ENCODE assay signal across 8 mouse cellular contexts in genomic region chr13:49341012-49341830, GRCm38 (mm10). TPM values are rescaled to one million over a fixed set of nuclear protein-coding genes. Genes with fewer than 3 reads are reported as not detected.
DNase-seq lines count a peak whose midpoint lies in the region; ATAC-seq and TF ChIP-seq lines count a peak whose summit lies in the region.

Gene Bicd2, plus strand, starts transcription at chr13:49341585.

- H3K4me3 ChIP-seq in bone marrow, adult 2 months (replicated peaks; ENCODE audit: control insufficient read depth, low read depth, low read length), result peak within 1 kb of the TSS; percentile 83
- peak within 1 kb of the TSS; percentile 96 for H3K4me3 ChIP-seq in embryonic facial prominence, embryonic 15.5 days (replicated peaks)
- peak within 1 kb of the TSS; percentile 93 for H3K4me3 ChIP-seq in limb, embryonic 14.5 days (replicated peaks; ENCODE audit: low read length)
- peak within 1 kb of the TSS; percentile 90 for H3K4me3 ChIP-seq in midbrain, postnatal 0 days (ENCODE audit: low read depth, low read length)

- no peaks in the 10 kb centered on the region for H3K27me3 ChIP-seq in embryonic facial prominence, embryonic 15.5 days
- no peaks in the 10 kb centered on the region for H3K27me3 ChIP-seq in limb, embryonic 14.5 days (ENCODE audit: control insufficient read depth, insufficient read depth, low read length)
- H3K27me3 ChIP-seq in midbrain, postnatal 0 days (ENCODE audit: insufficient read depth, low read length), result no peaks in the 10 kb centered on the region

- no peaks in the 10 kb centered on the region for H3K36me3 ChIP-seq in embryonic facial prominence, embryonic 15.5 days
- no peaks in the 10 kb centered on the region for H3K36me3 ChIP-seq in limb, embryonic 14.5 days (ENCODE audit: control insufficient read depth, insufficient read depth, low read length)
- H3K36me3 ChIP-seq in midbrain, postnatal 0 days (ENCODE audit: insufficient read depth, low read length), result no peaks in the 10 kb centered on the region

- H3K4me1 ChIP-seq in bone marrow, adult 2 months (ENCODE audit: control insufficient read depth, insufficient read depth, low read length), result peaks cover 6% of the 10 kb centered on the region
- peaks cover 42% of the 10 kb centered on the region for H3K4me1 ChIP-seq in embryonic facial prominence, embryonic 15.5 days
- peaks cover 28% of the 10 kb centered on the region for H3K4me1 ChIP-seq in limb, embryonic 14.5 days (ENCODE audit: control insufficient read depth, insufficient read depth, low read length)
- peaks cover 16% of the 10 kb centered on the region; the same call in 1 of the 2 replicates for H3K4me1 ChIP-seq in midbrain, postnatal 0 days (ENCODE audit: insufficient read depth, low read length)

- WGBS in bone marrow, adult 2 months, result under 1% methylated on average over 74 of the region's 74 CpGs
- under 1% methylated on average over 74 of the region's 74 CpGs for WGBS in embryonic facial prominence, embryonic 15.5 days
- WGBS in limb, embryonic 14.5 days, result 1% methylated on average over 67 of the region's 74 CpGs
- under 1% methylated on average over 66 of the region's 74 CpGs for WGBS in midbrain, postnatal 0 days

- TF ChIP-seq CTCF in bone marrow, adult 2 months (IDR thresholded peaks at IDR 0.05; ENCODE audit: control insufficient read depth, insufficient read depth, low read length), result peak; percentile 3; the same call in 1 of the 2 replicates
- peak; percentile 46 for TF ChIP-seq CTCF in midbrain, postnatal 0 days (IDR thresholded peaks at IDR 0.05)

- TF ChIP-seq POLR2A in bone marrow, adult 2 months (IDR thresholded peaks at IDR 0.05; ENCODE audit: borderline replicate concordance, control insufficient read depth, low read depth, low read length), result peak; percentile 41; the same call in 1 of the 2 replicates
- TF ChIP-seq POLR2A in limb, embryonic 14.5 days (IDR thresholded peaks at IDR 0.05; ENCODE audit: borderline replicate concordance, extremely low read depth, insufficient read depth, insufficient read length), result 0 out of 2 replicates have a peak, but pooled peaks have one; percentile 49

- DNase-seq in 416B (ENCODE audit: low read depth), result peak; percentile 99
- DNase-seq in heart, adult 8-10 months (ENCODE audit: low spot score), result peak; percentile 97
- peak; percentile 98 for DNase-seq in kidney, adult 9 months
- DNase-seq in limb, embryonic 14.5 days (ENCODE audit: low spot score), result peak; percentile 99
- DNase-seq in midbrain, postnatal 0 days (ENCODE audit: low spot score), result peak; percentile 100
- peak; percentile 89 to 94 for DNase-seq in spleen, postnatal 14 days (ENCODE audit: low spot score in 2 of 2)

- ATAC-seq in embryonic facial prominence, embryonic 15.5 days (ENCODE audit: insufficient number of reproducible peaks, low FRiP score, low TSS enrichment, low read depth), result peak; percentile 99
- peak; percentile 99 for ATAC-seq in limb, embryonic 14.5 days (ENCODE audit: low FRiP score, low read depth)
- peak; percentile 99 for ATAC-seq in midbrain, postnatal 0 days (ENCODE audit: low FRiP score)

- H3K9ac ChIP-seq in embryonic facial prominence, embryonic 15.5 days, result peak within 1 kb of the TSS; percentile 97
- H3K9ac ChIP-seq in limb, embryonic 14.5 days (ENCODE audit: low read depth, low read length, severe bottlenecking), result peak within 1 kb of the TSS; percentile 93
- H3K9ac ChIP-seq in midbrain, postnatal 0 days (replicated peaks; ENCODE audit: low read length, poor library complexity, severe bottlenecking), result peak within 1 kb of the TSS; percentile 87

- H3K9me3 ChIP-seq in embryonic facial prominence, embryonic 15.5 days (replicated peaks), result no peaks in the 10 kb centered on the region
- no peaks in the 10 kb centered on the region for H3K9me3 ChIP-seq in limb, embryonic 14.5 days (ENCODE audit: control insufficient read depth, low read length)
- no peaks in the 10 kb centered on the region for H3K9me3 ChIP-seq in midbrain, postnatal 0 days (ENCODE audit: low read length)

- peak within 1 kb of the TSS; percentile 72 for H3K27ac ChIP-seq in bone marrow, adult 2 months (ENCODE audit: control insufficient read depth, insufficient read depth, low read depth, low read length, poor library complexity)
- peak within 1 kb of the TSS; percentile 86 for H3K27ac ChIP-seq in embryonic facial prominence, embryonic 15.5 days (replicated peaks)
- peak within 1 kb of the TSS; percentile 71 for H3K27ac ChIP-seq in limb, embryonic 14.5 days (replicated peaks; ENCODE audit: low read depth, low read length)
- peak within 1 kb of the TSS; percentile 88 for H3K27ac ChIP-seq in midbrain, postnatal 0 days (ENCODE audit: low read depth, low read length)

- H3K4me2 ChIP-seq in embryonic facial prominence, embryonic 15.5 days (replicated peaks), result peak within 1 kb of the TSS; percentile 76
- H3K4me2 ChIP-seq in limb, embryonic 14.5 days (replicated peaks; ENCODE audit: low read depth, low read length, severe bottlenecking), result peak within 1 kb of the TSS; percentile 88
- peak within 1 kb of the TSS; percentile 93 for H3K4me2 ChIP-seq in midbrain, postnatal 0 days (ENCODE audit: low read depth, low read length, poor library complexity, severe bottlenecking)

RNA-seq across cellular contexts. Expression of gene Bicd2, which starts in this region (rescaled TPM):
- polyA plus RNA-seq in bone marrow, adult 2 months (2011; ENCODE audit: insufficient read depth, insufficient read length, low replicate concordance, missing spikeins), result 12.1 and 23.2 TPM in 2 replicates
- 36.0 and 38.7 TPM in 2 replicates for polyA plus RNA-seq in embryonic facial prominence, embryonic 15.5 days (2015; fragmentation: Nextera tagmentation; extraction: Ambion mirVana)
- total RNA-seq in heart, adult 8-10 months (2022), result 10 to 100 TPM; 67.9 to 79.2 (median 73.3) TPM
- 30.5 and 30.7 TPM in 2 replicates for polyA plus RNA-seq in limb, embryonic 14.5 days (2012; rRNA removed)
- polyA plus RNA-seq in limb, embryonic 14.5 days (2014; fragmentation: Nextera tagmentation; extraction: Ambion mirVana), result 30.8 and 34.1 TPM in 2 replicates
- 49.3 and 50.4 TPM in 2 replicates for total RNA-seq in midbrain, postnatal 0 days (2014; rRNA removed)
- 24.0 and 24.1 TPM in 2 replicates for polyA plus RNA-seq in midbrain, postnatal 0 days (2015; fragmentation: Nextera tagmentation; extraction: Ambion mirVana)

Comparison
In these comparisons a context has a peak if more than half of its experiments do, and no peak if none do; other contexts are left out.
1. Peak in every context shown above with its lines: DNase-seq, ATAC-seq, H3K4me3 ChIP-seq and H3K27ac ChIP-seq.